Mouse (Mus musculus) CH12F3 (cell line): ENCODE data around the gene H2-T22.
"Not testable (repeated sequence)": the region's sequence is repeated elsewhere in the genome, so short reads cannot be mapped to it uniquely, and the experiment has no call there.

Experiments used
- in situ Hi-C: fragments of 300-500 bp; cut with MboI; formaldehyde crosslinking; loops from 2 replicates; pipeline ENCODE4 v1.14.3; 2020; ENCODE audit warnings: low sequenced_read_pairs

H2-T22 gene

DNA sequence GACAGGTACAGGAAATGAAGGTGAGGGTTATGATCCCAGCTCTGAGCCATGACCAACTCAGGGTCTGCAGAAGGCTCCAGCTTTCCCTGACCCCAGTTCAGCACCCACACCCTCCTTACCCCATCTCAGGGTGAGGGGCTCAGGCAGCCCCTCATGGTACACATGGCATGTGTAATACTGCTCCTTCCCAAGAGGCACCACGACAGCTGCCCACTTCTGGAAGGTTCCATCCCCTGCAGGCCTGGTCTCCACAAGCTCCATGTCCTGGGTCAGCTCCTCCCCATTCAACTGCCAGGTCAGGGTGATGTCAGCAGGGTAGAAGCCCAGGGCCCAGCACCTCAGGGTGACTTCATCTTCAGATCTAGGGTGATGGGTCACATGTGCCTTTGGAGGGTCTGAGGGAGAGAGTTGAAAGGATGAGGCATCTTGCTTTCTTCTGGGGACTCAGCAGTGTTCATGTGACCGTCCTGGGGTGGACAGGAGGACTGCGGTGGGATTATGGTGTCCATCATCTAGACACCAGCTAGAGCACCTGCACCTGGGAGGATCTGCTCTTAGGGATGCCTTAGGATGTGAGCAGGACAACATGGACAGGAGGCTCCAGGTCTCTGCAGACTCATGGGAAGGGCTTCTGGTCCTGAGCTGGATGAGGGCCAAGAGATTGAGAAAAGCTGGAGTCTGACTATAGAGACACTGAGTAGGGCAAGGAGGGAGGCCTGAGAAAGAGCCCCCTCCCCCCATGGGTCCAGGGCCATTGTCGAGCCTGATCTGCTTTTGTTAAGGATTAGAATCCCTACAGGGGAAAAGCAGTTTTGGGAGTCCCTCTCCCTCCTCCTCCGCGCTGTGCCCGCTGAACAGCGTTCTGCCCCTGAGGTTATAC lies 11.6 kb downstream of the H2-T22 start:
- in situ Hi-C loops = loop anchor here (10.0 kb wide), 1 partner anchor 84 kb away; no protein-coding TSS in a partner anchor

DNA sequence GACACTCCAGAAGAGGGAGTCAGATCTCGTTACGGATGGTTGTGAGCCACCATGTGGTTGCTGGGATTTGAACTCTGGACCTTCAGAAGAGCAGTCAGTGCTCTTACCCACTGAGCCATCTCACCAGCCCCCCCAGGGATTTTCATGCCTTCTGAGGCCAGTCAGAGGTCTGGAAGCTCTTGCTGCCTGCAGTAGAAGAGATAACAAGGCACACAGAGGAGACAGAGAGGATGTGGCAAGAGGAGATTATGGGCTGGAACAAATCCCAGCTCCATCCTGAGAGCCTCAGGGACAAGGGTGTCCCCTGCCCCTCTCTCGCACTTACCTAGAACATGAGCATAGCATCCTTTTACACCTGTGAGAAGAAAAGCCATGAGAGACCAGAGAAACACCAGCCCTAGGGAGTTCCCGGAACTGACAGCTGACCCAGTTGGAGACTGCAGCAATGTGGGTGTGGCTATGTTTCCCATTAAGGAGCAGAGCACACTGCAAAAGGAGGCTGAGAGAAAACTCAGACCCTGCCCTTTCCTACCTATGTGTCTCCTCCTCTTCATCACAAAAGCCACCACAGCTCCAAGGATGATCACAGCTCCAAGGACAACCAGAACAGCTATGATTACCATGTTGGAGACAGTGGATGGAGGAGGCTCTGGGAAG lies 12.4 kb downstream of the H2-T22 start:
- in situ Hi-C loops = loop anchor here (10.0 kb wide), 1 partner anchor 85 kb away; no protein-coding TSS in a partner anchor

DNA sequence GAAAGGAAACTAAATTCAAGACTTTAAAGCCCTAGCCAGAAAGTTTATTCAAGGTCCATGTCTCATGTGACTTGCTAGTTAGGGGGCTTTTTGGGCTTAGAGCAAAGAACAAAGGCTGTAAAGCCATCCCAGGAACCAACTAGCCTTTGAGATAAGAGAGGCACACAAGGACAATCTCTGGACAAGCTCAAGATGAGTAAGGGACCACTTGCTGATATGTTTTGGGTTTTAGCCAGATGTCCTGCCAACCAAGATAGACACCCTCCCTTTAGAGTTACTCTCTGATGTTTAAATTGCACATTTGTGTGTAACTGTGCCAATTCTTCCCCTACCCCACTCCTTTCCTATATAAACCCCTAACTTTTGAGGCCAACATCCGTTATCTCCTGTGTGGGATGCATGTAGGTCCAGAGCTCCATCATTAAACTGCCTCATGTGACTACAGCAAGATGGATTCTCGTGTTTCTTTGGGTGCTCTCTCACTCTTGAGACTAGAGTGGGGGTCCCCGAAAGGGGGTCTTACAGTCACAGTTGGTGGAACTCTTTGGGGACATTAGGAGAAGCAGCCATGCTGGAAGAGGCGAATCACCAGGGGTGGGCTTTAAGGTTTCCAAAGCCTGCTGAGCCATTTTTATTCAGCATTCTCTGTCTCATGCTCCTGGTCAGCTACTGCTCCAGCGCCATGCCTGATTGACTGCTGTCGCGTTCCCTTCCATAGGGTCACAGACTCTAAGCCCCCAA lies 13.5 kb downstream of the H2-T22 start:
- in situ Hi-C loops = no loop called here

DNA sequence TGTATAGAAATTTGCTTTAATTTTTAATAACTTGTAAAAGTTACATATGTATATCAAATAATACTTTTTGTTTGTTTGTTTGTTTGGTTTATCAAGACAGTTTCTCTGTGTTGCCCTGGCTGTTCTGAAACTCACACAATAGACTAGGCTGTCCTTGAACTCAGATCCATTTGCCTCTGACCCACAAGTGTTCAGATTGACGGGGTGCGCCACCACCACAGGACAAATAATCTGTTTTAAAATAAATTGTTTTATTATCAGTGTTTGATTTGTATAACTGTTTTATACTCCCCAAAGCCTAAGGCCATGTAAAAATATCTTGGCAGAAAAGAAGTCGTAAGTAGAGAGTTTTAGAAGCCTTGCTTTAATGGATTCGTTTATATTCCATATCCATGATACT lies 14.9 kb downstream of the H2-T22 start:
- in situ Hi-C loops = no loop called here

DNA sequence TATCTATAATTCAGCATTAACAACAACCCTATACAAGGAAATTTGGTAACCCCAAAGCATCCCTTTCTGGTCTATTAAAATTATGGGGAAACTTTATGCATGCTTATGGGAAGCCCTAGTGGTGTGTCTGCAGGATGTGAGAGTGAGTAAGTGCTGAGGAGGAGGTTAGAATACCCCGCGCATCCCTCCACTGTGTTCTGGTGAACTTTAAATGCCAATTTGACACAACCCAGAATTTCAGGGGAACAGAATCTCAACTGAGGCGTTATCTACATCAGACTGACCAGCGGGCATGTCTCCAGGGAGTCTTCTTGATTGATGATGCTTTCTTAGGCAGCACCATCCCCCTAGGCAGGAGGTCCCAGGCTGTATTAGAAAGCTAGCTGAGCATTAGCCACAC lies 16.6 kb downstream of the H2-T22 start:
- in situ Hi-C loops = no loop called here

DNA sequence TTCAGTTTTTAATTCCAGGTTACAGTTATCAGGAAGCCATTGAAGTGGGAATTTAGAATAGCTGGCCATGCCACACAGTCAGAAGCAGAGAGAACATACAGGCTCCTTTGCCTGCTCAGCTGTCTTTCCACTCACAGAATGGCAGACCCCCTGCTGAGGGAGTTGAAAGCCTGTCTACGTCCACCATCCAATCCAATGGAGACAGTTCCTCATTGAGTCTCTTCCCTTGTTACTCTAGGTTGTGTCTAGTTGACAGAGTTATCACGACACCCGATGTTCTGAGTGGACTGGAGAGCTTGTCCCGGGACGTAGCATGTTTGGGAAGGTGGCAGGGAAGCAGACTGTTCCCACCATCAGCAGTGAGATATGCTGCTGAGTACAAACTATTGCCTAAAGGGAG lies 17.4 kb downstream of the H2-T22 start:
- in situ Hi-C loops = no loop called here

DNA sequence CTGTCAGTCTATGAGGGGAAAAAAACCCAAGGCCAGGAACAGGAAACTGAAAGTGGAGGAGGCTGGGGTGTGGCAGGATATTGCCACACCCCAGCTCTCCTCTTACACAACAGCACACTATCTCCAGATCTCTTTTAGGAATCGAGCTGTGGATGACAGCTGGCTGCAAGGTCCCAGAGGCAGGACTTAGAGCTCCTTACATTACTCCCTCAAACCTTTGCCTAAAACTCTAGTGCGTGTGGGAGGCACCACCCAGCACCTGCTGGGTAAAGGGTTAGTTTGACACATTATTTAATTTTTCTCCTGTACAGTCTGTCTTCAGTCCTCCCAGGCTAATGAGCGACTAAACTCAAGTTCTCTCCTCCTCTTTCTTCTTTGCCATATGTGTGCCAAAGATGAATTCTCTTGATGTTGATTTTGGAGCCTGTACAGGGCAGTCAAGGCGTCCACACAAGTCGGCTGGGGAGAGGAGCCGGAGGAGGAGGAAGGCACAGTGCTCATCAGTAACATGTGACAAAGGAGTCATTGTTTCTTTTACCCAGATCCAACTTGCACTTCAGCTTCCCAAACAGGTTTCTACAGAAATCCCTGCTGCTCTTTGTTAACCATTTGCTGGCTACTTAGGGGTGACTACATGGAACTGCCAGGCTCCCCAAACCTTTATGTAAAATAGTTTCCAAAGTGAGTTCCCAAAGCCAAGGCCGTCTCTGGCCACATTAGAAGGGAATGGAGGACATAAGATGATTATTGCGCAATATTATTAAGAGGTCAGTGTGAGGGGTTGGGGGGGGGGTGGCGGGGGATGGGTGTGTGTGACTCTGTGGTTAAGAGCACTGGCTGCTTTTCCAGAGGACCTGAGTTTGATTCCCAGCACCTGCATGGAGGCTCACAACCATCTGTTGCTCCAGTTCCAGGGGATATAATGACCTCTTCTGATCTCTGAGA lies 18.6 kb downstream of the H2-T22 start:
- in situ Hi-C loops = no loop called here

DNA sequence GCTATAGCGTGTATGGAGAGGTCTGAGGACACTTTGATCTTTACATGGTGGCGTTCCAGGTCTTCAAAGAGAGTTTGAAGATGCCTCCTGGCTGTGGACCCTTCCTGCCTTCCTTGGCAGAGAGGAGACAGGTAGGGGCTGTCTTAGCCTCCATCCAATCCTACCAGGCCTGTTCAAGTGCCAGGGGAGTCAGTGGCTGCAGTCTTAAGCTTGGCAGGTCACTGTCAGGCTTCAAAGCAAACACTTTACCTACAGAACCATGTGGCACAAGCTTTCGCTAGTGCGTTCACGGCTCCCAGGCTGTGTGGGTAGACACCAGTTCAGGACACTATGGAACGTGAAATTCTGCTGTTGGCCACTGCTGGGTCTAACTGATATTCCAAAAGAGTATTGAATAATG lies 19.6 kb downstream of the H2-T22 start:
- in situ Hi-C loops = no loop called here

DNA sequence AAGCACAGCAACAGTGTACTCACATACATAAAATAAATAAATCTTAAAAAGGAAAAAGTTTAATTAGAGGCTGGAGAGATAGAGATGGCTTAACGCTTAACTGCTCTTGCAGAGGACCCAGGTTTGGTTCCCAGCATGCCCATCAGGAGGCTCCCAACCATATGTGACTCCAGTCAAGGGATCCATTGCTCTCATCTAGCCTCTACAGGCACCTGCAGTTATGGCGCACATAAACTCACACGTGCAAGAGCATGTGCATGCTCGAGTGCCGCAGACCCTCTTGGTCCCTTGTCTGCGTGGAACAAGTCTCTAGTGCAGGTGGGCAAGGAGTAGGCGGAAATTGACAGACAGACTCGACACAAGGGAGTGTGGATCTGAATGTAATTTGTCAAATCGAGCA lies 20.4 kb downstream of the H2-T22 start:
- in situ Hi-C loops = no loop called here

DNA sequence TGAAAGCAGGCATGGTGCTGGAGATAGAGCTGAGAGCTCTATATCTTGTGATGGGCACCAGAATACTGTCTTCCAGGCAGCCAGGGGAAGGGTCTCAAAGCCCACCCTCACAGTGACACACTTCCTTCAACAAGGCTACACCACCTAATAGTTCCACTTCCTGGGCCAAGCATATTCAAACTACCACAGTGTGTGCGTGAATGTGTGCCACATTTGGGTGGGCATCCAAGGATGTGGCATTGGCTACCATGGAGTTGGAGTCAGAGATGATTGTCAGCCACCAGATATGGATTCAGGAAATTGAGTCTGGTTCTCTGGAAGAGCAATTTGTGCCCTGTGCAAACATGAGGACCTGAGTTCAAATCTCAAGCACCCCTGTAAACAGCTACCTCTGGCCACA lies 21.2 kb downstream of the H2-T22 start:
- in situ Hi-C loops = no loop called here

DNA sequence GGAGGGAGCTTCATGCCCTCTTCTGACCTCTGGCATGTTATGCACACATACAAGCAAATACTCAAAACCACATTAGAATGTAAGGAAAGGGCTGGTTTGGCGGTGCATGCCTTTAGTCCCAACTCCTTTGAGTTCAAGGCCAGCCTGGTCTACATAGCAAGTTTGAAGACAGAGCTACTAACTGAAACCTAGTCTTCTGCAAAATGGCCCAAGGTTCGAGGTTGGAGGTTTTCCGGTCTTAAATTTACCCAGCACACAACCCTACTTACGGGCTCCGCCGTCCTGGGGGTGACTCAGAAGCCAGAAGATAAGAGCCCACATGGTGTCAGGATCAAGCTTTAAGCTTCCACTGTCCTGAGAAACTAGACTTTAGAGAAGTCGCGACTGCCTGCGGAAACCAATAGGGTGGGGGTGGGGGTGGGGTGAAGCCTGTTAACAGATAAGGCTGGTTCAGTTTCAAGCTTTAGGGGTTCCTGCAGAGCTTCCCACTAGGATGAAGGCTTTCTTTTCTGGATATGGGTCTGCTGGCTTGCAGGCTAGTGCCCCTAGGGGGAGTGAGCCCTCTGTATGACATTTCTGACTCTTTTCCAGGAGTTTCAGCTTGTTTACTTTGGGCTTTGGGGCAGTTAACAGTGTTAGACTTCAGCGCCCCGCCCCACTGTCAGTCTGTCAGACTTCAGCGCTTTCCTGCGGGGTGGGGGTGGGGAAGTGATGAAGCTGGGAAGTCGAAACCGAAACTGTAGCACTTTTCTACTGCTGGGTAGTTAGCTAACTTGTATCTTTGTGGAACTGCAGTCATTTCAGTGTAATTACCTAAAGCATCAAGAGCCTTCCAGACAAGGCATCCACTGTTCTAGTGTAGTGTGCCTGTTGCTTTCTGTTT lies 22.1 kb downstream of the H2-T22 start, which contains the start of gene H2-T24:
H2-T24 (minus strand) TSS at position 370 of the 883 bp plus-strand sequence.
- in situ Hi-C loops = no loop called here

DNA sequence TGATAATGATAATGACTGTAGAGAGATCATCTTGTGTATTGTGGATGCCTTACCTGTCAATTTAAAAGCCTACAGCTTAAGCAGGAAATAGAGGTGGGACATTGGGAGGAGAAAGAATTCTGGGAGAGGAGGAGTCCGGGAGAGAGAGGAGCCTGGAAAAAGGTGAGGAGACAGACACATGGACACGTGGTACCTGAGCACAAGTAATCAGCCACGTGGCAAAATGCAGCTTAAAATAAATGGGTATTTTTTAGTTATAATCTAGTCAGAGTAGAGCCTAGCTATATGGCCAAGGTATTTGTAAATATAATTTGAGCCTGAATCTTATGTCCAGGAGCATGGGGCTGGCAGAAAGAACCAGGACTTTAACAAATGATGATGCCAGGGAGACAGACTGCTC lies 23.0 kb downstream of the H2-T22 start:
- in situ Hi-C loops = no loop called here

DNA sequence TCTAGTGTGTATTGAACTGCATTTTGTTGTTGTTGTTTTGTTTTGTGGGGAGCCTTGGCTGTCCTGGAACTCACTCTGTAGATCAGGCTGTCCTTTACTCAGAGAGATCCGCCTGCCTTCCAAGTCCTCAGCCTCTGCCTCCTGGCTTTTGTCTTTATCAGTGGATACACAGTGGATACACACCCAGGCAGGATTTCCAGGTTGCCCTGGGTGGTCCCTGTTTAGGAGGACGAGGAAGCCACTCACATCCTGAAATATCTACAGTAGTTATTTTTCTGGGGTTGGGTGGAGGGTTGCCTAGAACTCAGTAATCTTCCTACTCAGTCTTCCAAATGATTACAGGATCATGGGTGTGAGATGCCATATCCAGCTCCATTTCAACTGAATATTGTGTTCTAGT lies 23.6 kb downstream of the H2-T22 start:
- in situ Hi-C loops = no loop called here

DNA sequence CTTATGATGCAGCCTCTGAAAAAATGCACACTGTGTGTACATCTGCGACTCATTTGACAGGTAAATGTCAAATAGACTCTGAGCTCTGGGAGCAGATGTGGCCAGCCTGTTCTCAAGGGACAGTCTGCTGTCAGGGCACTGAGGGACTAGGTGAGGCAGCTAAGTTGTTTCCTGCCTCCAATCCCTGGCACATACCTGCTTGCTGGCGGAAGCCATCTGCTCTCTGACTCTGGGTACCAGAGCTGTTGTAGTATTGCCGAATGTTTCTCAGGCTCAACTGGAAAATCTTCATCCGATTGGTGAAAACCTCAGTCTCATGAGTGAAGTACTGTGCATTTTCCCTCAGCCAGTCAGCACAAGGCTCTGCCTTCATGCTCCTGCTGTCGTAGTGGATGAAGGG lies 25.5 kb downstream of the H2-T22 start:
- in situ Hi-C loops = no loop called here

DNA sequence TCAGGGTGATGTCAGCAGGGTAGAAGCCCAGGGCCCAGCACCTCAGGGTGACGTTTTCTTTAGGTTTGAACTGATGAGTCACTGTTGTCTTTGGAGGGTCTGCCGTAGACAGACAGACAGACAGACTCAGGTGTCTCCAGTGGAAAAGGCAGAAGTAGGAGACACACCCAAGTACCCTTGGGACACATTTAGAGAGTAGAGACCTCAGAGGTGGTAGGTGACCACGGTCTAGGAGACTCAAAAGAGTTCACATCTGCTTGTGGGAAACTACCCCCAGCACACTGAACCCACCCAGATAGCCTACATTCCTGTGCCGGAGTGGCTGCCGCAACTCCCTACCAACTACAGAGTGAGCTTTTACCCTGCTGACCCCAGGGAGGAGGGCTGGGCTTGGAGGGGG lies 27.6 kb downstream of the H2-T22 start:
- in situ Hi-C loops = no loop called here

DNA sequence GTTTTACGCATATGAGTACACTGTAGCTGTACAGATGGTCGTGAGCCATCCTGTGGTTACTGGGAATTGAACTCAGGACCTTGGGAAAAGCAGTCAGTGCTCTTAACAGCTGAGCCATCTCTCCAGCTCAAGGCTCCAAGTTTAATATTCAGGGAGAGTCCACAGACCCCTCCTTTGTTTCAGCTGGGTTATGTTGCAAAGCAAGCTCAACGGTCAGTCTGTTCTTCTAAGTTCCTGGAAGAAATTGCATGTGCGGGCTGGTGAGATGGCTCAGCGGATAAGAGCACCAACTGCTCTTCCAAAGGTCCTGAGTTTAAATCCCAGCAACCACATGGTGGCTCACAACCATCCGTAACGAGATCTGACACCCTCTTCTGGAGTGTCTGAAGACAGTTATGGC lies 38.1 kb downstream of the H2-T22 start:
- in situ Hi-C loops = not testable (repeated sequence)

DNA sequence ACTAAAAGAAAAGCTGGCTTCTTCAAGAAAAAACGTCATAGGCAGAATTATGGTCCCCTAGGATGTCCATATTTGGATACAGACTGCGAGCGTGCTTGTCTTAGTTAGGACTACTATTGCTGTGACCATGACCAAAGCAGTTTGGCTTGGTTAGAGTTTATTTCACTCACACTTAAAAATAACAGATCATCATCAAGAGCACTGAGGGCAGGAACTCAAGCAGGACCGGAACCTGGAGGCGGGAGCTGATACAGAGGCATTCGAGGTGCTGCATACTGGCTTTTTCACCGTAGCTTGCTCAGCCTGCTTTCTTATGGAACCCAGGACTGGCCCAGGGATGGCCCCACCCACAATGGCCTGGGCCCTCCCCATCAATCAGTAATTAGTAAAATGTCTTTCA lies 39.2 kb downstream of the H2-T22 start:
- in situ Hi-C loops = no loop called here

DNA sequence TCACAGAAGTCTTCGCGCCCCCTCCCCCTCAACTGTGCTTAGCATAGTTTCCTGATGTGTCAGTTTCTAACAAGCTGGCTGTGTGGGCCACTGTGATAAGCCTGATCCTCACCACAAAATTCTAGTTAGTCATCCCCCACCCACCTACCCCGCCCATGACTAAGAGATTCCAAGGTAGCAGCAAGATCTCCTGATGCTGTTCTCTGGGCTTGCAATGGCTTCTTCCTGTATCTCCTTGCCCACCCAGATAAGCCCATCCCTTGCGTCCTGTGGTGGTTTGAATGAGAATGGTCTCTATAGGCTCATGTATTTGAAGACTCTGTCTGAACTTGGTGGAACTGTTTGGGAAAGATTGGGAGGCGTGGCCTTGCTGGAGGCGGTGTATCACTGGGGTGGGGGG lies 40.6 kb downstream of the H2-T22 start:
- in situ Hi-C loops = no loop called here

DNA sequence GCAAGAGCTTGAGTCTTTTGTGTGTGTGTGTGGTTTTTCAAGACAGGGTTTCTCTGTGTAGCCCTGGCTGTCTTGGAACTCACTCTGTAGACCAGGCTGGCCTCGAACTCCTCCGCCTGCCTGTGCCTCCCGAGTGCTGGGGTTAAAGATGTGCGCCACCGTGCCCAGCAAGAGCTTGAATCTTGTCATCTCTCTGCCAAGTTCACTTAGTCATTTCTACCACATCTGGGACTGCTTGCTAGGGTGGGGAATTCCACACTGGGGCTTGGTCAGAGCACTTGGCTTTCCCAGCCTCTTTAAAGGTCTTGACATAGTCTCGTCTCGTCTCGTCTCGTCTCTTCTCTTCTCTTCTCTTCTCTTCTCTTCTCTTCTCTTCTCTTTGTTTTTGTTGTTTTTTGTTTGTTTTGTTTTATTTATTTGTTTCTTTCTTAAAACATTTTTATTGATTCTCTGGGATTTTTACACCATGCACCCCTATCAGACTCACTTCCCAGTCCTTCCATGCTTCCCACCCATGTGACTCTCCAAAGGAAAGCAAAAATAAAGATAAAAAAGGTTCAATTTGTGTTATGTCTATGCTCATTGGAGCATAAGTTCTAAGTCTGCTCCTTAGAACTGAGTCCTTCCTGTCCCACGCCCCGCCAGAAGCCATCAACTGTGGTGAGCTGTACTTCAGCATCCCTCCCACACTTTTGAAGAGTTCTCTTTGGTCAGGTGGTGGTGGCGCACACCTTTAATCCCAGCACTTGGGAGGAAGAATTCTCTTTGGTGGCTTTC lies 41.2 kb downstream of the H2-T22 start:
- in situ Hi-C loops = no loop called here
